Mouse (Mus musculus) stomach, postnatal 0 days (tissue): Measurements from ENCODE around the gene BC035947.

Experiments
- CTCF ChIP-seq: IDR thresholded peaks from 2 replicates; pipeline ENCODE4 v1.5.1; 2016; ENCODE audit warnings: antibody characterized with exemption, low read depth, mild to moderate bottlenecking, moderate library complexity
- EP300 ChIP-seq: optimal IDR thresholded peaks from 2 replicates; pipeline ENCODE3; 2016; ENCODE audit warnings: antibody characterized with exemption

DNA sequence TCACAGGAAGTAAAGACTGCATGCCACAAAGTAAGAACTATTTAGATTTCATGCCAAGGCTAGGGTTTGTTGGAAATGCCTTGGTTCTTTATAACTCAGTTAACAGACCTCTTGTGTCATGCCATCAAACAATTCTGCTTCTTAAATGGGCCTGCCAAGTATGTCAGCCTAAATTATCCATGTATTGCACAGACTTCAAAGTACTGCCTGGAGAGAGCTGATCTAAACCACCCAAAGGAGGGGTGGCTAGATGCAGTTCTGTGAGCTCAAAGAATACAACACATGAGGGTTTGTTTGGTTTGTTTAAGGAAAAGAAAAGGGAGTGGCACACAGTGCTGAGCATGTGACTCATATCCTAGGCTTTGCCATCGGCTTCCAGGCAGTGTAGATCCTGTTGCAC, 63.9 kb downstream of the BC035947 start:
- no peak for TF ChIP-seq CTCF
- no peak for TF ChIP-seq EP300
